Mouse (Mus musculus) myocyte (in vitro differentiated cells): ENCODE results near the gene Gm16181. TPM values are rescaled to one million over a fixed set of nuclear protein-coding genes. Genes with fewer than 3 reads are reported as not detected.

Experiments used
- H3K27me3 ChIP-seq: one replicate; pipeline ENCODE4 v1.6.1; 2011; ENCODE audit not compliant: control insufficient read depth, insufficient read depth, insufficient read length
- H3K36me3 ChIP-seq: one replicate; pipeline ENCODE4 v1.6.1; 2011; ENCODE audit not compliant: control insufficient read depth, insufficient read depth
- H3K4me2 ChIP-seq: one replicate; pipeline ENCODE4 v1.6.1; 2011; ENCODE audit warnings: low read depth, control low read depth
- H3K4me3 ChIP-seq: one replicate; pipeline ENCODE4 v1.5.1; 2011; ENCODE audit warnings: mild to moderate bottlenecking, control low read depth, moderate library complexity
- H3K79me2 ChIP-seq: one replicate; pipeline ENCODE4 v1.6.1; 2011; ENCODE audit not compliant: control insufficient read depth, insufficient read depth
- H3ac ChIP-seq: one replicate; pipeline ENCODE4 v1.6.1; 2011; ENCODE audit not compliant: control insufficient read depth, insufficient read length
- CEBPB ChIP-seq: IDR thresholded peaks from 2 replicates; pipeline ENCODE4 v1.6.1; 2011; ENCODE audit warnings: mild to moderate bottlenecking, moderate library complexity; ENCODE audit not compliant: poor library complexity, insufficient read depth, severe bottlenecking
- E2F4 ChIP-seq: IDR thresholded peaks from one replicate; pipeline ENCODE4 v1.6.1; 2011; ENCODE audit warnings: mild to moderate bottlenecking, control low read depth, moderate library complexity; ENCODE audit not compliant: insufficient read depth
- MAX ChIP-seq: IDR thresholded peaks from one replicate; pipeline ENCODE4 v1.6.1; 2011; ENCODE audit warnings: low read depth, mild to moderate bottlenecking, control low read depth
- MYOD1 ChIP-seq, 3 experiments: IDR thresholded peaks; one replicate each; pipeline ENCODE4 v1.6.1; 2011; ENCODE audit warnings: control low read depth in 2 of 3, low read depth in 2 of 3, mild to moderate bottlenecking in 2 of 3, moderate library complexity in 1 of 3; ENCODE audit not compliant: insufficient read length in 2 of 3, control insufficient read depth in 1 of 3
- MYOG ChIP-seq, 3 experiments: IDR thresholded peaks; one replicate each; pipeline ENCODE4 v1.6.1; 2011; ENCODE audit warnings: control low read depth in 2 of 3, low read depth in 2 of 3, mild to moderate bottlenecking in 2 of 3; ENCODE audit not compliant: insufficient read length in 2 of 3, control insufficient read depth in 1 of 3, insufficient read depth in 1 of 3
- POLR2A ChIP-seq: IDR thresholded peaks from one replicate; pipeline ENCODE4 v1.6.1; 2011; ENCODE audit warnings: low read depth, mild to moderate bottlenecking, control low read depth, moderate library complexity; ENCODE audit not compliant: insufficient read length
- POLR2AphosphoS2 ChIP-seq: IDR thresholded peaks from one replicate; pipeline ENCODE4 v1.6.1; 2011; ENCODE audit warnings: low read depth, control low read depth; ENCODE audit not compliant: insufficient read length
- REST ChIP-seq: IDR thresholded peaks from one replicate; pipeline ENCODE4 v1.6.1; 2011; ENCODE audit warnings: mild to moderate bottlenecking, control low read depth, moderate library complexity; ENCODE audit not compliant: insufficient read depth, insufficient read length
- SRF ChIP-seq: IDR thresholded peaks from one replicate; pipeline ENCODE4 v1.6.1; 2011; ENCODE audit warnings: low read depth; ENCODE audit not compliant: control insufficient read depth, insufficient read length
- TCF12 ChIP-seq: IDR thresholded peaks from one replicate; pipeline ENCODE4 v1.6.1; 2011; ENCODE audit warnings: mild to moderate bottlenecking, control low read depth; ENCODE audit not compliant: poor library complexity, insufficient read depth, severe bottlenecking
- TCF3 ChIP-seq: IDR thresholded peaks from one replicate; pipeline ENCODE4 v1.6.1; 2011; ENCODE audit warnings: low read depth, control low read depth; ENCODE audit not compliant: insufficient read length
- USF1 ChIP-seq: IDR thresholded peaks from one replicate; pipeline ENCODE4 v1.6.1; 2011; ENCODE audit warnings: low read depth, mild to moderate bottlenecking, control low read depth, moderate library complexity
- polyA plus RNA-seq: library from polyadenylated mRNA; unstranded; fragments of >200 nt; fragmentation: generic; extraction: Trizol; gene quantifications from one replicate; pipeline ENCODE4 v1.2.1, GENCODE M21; 2012; ENCODE audit warnings: missing spikeins

Gm16181 gene
- polyA plus RNA-seq, 1 experiment = 0.18 TPM

DNA sequence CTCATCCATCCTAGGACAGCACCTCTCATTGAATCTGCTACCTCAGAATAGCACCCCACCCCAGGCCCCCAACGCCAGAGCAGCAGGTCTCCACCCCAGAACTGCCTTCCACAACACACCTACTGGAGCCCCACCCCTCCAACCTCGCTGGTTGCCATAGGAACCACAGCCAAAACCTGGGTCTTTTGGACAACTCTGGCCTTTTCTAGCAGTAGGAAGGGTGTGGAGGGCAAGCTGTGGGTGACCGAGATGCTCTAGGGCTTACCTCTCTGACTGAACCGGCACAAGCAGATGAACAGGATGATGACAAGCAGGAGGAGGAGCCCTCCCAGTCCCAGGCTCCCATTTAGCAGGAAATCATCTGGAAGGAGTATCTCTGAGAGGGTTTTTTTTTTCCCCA, 34.0 kb upstream of the Gm16181 start:
- H3K79me2 ChIP-seq = no peaks in the 10 kb centered on the region
- peak overlapping the region; percentile 29 for H3K4me3 ChIP-seq
- H3K27me3 ChIP-seq = no peaks in the 10 kb centered on the region
- H3K4me2 ChIP-seq = peak overlapping the region; percentile 38
- H3K36me3 ChIP-seq = no peaks in the 10 kb centered on the region
- H3ac ChIP-seq = no peak overlapping the region
- no peak for TF ChIP-seq CEBPB
- TF ChIP-seq MYOD1 (IDR thresholded peaks at IDR 0.05; ENCODE audit: control insufficient read depth in 1 of 3, insufficient read length in 2 of 3, low read depth in 2 of 3) = no peak

DNA sequence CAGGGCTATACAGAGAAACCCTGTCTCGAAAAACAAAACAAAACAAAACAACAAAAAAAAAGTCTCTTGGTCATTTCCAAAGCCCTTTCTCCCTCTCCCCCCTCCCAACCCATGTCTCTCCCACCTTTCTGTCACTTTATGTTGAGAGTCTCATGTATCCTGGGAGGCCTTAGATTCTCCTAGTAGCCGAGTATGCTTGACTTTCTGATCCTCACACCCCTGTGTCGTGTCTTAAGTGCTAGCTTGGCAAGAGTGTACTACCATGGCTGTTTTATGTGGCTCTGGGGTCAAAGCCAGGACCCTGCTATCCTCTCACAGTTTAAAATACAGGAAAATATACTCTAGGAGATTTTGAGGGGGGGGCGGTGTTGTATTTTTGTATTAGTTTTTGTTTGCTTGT, 33.3 kb upstream of the Gm16181 start:
- no peak overlapping the region for H3ac ChIP-seq
- H3K4me3 ChIP-seq = no peak overlapping the region
- TF ChIP-seq TCF12 = no peak
- no peaks in the 10 kb centered on the region for H3K36me3 ChIP-seq
- H3K27me3 ChIP-seq = no peaks in the 10 kb centered on the region
- H3K79me2 ChIP-seq = no peaks in the 10 kb centered on the region
- H3K4me2 ChIP-seq = no peak overlapping the region

DNA sequence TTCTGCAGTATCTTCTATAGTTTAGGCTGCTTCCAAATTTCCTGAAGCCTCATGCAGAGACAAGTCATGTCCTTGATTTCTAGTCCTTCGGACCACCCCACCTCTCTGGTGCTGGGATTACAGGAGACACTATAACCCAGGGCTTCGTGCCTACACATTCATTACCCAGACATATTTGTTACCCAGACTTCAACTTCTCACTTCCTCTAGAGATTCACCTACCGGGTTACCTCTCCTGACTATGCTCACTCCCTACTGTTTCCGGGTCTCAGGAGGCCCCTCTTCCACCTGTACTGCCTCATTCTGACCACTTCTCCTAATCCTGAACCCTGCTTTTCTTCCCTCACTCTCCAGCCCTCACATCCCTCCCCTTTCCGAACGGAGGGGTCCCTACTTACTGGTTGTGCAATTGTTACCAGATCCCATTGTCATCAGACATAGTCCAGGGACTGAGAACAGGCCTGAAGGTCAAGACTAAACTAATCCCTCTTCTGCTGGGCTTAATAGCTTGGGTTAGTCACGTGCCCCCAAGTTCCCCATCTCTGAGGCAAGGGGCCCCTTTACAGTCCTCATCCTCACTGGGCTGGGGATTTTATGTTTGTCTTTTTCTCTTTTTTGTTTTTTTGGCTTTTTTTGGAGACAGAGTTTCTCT, 32.5 kb upstream of the Gm16181 start, which contains the start of gene Lst1:
Lst1 (minus strand) TSS at position 481 of the 652 bp plus-strand sequence.
- TF ChIP-seq E2F4 = no peak
- no peak for TF ChIP-seq CEBPB
- TF ChIP-seq MAX = no peak
- TF ChIP-seq USF1 = no peak
- no peak for TF ChIP-seq POLR2AphosphoS2
- TF ChIP-seq REST = no peak
- no peak for TF ChIP-seq POLR2A
- no peak for TF ChIP-seq MYOG (IDR thresholded peaks at IDR 0.05; ENCODE audit: control insufficient read depth in 1 of 3, insufficient read depth in 1 of 3, insufficient read length in 2 of 3, low read depth in 2 of 3)
- no peak for TF ChIP-seq MYOD1 (IDR thresholded peaks at IDR 0.05; ENCODE audit: control insufficient read depth in 1 of 3, insufficient read length in 2 of 3, low read depth in 2 of 3)
- no peak for TF ChIP-seq SRF
- no peak for TF ChIP-seq TCF12
- no peaks in the 10 kb centered on the region for H3K27me3 ChIP-seq
- H3K36me3 ChIP-seq = no peaks in the 10 kb centered on the region
- H3K79me2 ChIP-seq = no peaks in the 10 kb centered on the region
- no peak within 1 kb of the TSS for H3K4me2 ChIP-seq
- no peak within 1 kb of the TSS for H3ac ChIP-seq
- no peak within 1 kb of the TSS for H3K4me3 ChIP-seq

DNA sequence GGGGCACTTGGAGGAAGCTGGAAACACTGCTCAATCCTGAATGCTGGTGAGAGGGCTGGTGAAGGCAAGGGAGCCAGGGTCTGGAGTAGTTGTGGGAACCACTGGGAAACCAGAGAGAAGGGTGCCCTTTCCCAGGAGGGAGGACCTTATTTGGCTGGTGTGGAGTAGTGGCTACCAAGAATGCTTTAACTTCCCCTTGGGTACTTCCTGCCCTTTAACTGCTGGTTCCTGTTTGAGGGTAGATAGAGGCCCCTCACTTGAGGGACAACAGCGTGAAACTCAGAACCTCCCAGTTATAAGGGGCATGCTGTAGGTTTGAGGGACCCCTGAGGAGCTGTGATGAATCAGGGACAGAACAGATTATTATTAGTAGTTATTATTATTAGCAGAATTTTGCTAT, 31.4 kb upstream of the Gm16181 start:
- Histone ChIP-seq H3ac (no peak overlapping the region), H3K27me3 (no peaks in the 10 kb centered on the region), H3K79me2 (no peaks in the 10 kb centered on the region), H3K4me2 (no peak overlapping the region), H3K4me3 (no peak overlapping the region), H3K36me3 (no peaks in the 10 kb centered on the region)
- TF ChIP-seq MYOD1 (IDR thresholded peaks at IDR 0.05; ENCODE audit: control insufficient read depth in 1 of 3, insufficient read length in 2 of 3, low read depth in 2 of 3) = no peak
- no peak for TF ChIP-seq E2F4
- no peak for TF ChIP-seq POLR2A
- no peak for TF ChIP-seq REST

DNA sequence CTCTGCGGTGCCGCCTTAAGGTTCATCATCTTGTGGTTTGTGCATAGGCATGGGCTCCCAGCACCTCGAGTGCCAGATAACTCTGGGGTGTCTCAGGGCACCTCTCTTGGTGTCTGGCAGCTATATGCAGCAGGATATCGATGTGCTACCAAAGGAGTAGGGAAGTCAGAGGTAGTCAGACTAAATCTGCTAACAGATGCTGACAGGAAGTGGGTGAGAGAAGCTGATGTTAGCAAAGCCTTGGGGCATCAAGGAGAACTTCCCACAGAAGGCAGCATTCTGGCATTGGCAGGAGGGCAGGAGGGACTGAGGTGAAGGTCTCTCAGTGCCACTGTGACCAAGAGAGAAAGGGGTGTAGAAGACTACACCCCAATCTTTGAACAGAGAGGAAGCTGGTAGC, 30.5 kb upstream of the Gm16181 start:
- TF ChIP-seq TCF12 = no peak
- no peak for TF ChIP-seq MYOD1 (IDR thresholded peaks at IDR 0.05; ENCODE audit: control insufficient read depth in 1 of 3, insufficient read length in 2 of 3, low read depth in 2 of 3)
- no peak for TF ChIP-seq CEBPB
- no peak for TF ChIP-seq MAX
- TF ChIP-seq E2F4 = no peak
- TF ChIP-seq POLR2AphosphoS2 = no peak
- TF ChIP-seq TCF3 = no peak

DNA sequence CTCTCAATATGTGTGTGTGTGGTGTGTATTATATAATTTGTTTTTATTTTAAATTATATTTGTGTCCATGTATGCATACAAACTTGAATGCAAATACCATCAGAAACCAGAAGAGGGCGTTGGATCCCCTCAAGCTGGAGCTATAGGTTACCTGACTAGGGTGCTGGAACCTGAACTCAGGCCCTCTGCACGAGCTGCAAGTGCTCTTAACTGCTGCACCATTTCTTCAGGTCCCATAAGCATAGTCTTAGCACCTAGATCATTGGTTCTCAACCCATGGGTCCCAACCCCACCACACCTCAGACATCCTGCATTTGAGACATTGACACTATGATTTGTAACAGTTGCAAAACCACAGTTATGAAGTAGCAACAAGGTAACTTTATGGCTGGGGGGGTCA, 28.9 kb upstream of the Gm16181 start:
- H3ac ChIP-seq = no peak overlapping the region
- TF ChIP-seq POLR2A (no peak), MYOG (IDR thresholded peaks at IDR 0.05; ENCODE audit: control insufficient read depth in 1 of 3, insufficient read depth in 1 of 3, insufficient read length in 2 of 3, low read depth in 2 of 3) (no peak), SRF (no peak), MAX (no peak), POLR2AphosphoS2 (no peak), TCF3 (no peak), REST (no peak), TCF12 (no peak), E2F4 (no peak), USF1 (no peak), CEBPB (no peak), MYOD1 (IDR thresholded peaks at IDR 0.05; ENCODE audit: control insufficient read depth in 1 of 3, insufficient read length in 2 of 3, low read depth in 2 of 3) (no peak)
- no peaks in the 10 kb centered on the region for H3K27me3 ChIP-seq
- H3K4me3 ChIP-seq = no peak overlapping the region
- no peaks in the 10 kb centered on the region for H3K79me2 ChIP-seq
- no peak overlapping the region for H3K4me2 ChIP-seq
- no peaks in the 10 kb centered on the region for H3K36me3 ChIP-seq

More for the DNA sequence above, 30.5 kb upstream of the Gm16181 start:
- no peak overlapping the region for H3K4me2 ChIP-seq
- H3K4me3 ChIP-seq = no peak overlapping the region
- no peaks in the 10 kb centered on the region for H3K36me3 ChIP-seq
- no peaks in the 10 kb centered on the region for H3K27me3 ChIP-seq
- H3K79me2 ChIP-seq = no peaks in the 10 kb centered on the region
- H3ac ChIP-seq = no peak overlapping the region
